Mouse (Mus musculus): ENCODE measurements at regions not wholly inside any gene's neighbourhood (a gene's known extent, or its start where the extent isn't known, plus 50 kb on each side); places are given as distances from the start of the nearest gene placed in this dataset.

DNA sequence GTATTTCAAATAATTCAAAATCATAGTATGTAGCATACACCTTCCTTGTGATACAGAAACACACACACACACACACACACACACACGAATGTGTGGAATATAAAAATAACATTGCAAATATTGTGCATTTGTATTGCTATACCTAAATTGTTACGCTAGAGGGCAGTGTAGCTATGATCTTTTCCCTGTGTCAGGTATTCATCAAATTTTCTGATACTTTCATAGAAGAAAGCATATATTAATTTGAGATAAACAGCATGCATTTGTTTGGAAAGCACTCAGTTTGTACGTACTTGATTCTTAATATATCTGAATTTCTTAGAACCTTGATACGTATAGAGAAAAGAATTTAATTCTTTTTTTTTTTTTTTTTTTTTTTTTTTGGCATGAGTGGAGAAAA, 1700.9 kb upstream of the Sel1l start:
- DNase-seq (ENCODE audit: low read depth) = peak; percentile 2

GRCm38 (mm10) chr12:93523465-93523864, 1674.5 kb upstream of the Sel1l start:
- DNase-seq (ENCODE audit: low read depth) = no peak

GRCm38 (mm10) chr12:93486381-93486780, 1637.4 kb upstream of the Sel1l start:
- no peak for DNase-seq (ENCODE audit: low read depth)

DNA sequence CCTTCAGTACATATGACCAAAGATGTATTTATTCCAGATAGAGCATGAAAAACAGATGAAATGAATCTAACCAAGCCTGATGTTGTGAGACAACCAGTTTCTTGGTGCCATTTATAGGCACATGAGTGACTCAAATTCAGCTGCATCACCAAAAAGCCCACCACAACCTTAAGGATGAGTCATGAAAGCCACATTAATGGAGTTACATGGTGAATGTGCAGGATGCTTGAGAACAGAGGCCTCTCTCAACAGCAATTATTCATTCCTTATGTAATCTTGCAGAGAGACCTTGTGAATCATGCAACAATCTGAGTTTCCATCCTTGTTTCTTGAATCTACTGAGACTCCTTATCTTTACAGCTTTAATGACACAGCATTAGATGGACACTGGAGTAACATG, 1613.1 kb upstream of the Sel1l start:
- no peak for DNase-seq (ENCODE audit: low read depth)

DNA sequence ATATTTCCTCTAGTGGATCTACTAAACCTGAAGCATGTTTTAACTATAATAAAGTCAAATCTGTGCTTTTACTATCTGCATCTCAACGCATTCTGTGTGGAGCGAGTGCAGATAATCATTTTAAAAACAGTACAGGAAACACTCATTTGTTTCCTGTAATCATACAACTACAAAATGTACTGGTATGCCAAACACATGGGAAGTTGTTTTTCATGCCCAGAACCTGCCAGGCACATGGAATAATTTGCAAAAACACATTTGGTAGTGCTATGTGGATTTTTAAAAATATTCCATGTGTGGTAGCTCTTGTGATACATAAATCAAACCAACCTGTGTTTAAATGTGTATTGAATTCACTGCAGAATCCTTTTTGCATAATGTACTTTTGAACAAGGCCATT, 1600.5 kb upstream of the Sel1l start:
- DNase-seq (ENCODE audit: low read depth) = no peak

DNA sequence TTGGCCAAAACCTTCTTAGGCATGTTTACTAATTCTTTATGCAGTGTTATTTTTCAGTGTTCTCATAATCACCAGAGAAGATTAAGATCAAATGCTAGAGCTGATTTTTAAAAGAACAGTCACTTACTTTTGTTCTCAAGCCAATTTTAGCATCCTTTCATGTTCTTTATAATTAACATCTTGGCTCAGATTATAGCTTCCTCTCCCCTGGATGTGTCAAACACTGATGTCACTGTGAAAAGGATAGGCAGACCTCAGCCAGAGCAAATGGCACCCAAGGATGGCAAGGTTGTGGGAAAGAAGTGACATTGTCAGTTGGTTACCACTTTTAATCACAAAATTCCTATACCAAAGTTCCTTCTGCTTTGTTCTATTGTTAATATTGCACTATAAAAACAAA, 1580.3 kb upstream of the Sel1l start:
- no peak for DNase-seq (ENCODE audit: low read depth)

GRCm38 (mm10) chr12:93427988-93428387, 1579.0 kb upstream of the Sel1l start:
- DNase-seq (ENCODE audit: low read depth) = no peak

DNA sequence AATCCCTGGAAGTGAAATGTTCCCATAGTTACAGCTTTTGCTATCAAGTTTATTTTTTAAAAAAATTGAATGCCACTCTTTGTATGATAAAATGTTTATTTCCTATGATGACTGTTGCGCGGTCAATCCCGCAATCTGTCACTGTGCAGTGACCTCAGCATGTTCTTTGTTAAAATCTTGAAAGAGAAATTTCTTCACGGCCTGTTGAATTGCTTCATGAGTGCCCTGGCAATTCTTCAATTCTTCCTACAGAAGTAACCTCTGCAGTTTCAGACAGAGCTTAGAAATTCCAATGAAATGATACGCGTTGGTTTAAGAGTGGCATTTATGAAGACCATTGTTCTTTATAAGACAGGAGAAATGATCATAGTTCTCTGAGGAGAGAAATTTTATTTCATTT, 1567.4 kb upstream of the Sel1l start:
- DNase-seq (ENCODE audit: low read depth) = no peak

- no peak for DNase-seq (ENCODE audit: low read depth)
Measured at GRCm38 (mm10) chr12:93415791-93416190, 1566.8 kb upstream of the Sel1l start.

- no peak for DNase-seq (ENCODE audit: low read depth)
Measured at GRCm38 (mm10) chr12:93385578-93385977, 1536.6 kb upstream of the Sel1l start.

DNA sequence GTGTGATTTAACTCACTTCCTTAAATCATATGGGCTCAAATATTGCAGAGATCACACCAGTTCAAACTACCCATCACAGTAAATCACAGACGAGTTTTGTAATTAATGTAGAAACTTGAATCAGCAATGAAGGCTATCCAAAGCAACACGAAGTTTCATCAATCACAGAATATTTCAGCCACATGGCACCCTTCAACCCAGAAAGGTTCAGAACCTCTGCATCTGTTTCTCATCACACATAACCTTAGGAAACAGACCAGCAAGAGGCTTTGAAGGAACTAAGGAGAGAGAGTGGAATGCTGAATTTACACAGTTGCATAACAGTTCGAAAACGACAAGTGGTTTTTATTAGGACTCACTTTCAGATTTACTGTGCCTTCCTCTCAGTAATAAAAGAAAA, 1494.0 kb upstream of the Sel1l start:
- no peak for DNase-seq (ENCODE audit: low read depth)

DNA sequence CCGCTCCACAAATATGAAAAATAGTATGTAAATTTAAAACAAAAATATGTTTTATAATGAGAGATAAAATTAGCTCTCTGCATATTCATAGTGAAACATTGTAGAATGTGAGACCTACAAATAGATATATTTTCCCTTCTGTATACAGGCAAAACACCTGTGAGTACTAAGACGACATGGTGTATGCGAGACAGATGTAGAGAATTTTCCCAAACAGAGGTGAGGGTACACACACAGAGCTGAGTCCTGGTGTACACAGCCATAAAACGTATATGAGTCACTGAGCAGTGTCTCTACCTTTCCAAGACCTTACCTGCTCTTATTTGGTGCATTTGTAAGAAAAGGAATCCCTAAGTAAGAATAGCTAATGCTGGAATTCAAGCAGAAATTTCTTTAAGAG, 1493.6 kb upstream of the Sel1l start:
- DNase-seq (ENCODE audit: low read depth) = no peak

GRCm38 (mm10) chr12:93335520-93335919, 1486.6 kb upstream of the Sel1l start:
- no peak for DNase-seq (ENCODE audit: low read depth)

DNA sequence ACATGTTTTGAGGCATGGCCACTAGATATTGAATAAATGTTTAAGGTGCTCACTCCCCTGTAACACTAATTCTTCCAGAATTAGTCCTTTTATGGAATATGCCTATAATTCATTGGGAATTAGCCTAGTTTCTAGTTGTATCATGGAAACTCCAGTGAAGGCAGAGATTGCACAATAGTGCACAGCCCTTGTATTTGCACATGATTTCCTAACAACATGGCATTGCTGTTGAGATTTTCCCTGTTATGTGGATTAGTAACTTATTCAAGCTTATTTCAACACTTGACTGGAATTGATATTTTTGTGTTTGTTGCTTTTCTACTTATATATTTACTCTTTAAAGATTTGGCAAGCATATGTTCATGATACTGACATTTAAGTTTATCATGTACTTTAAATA, 1463.3 kb upstream of the Sel1l start:
- no peak for DNase-seq (ENCODE audit: low read depth)

DNA sequence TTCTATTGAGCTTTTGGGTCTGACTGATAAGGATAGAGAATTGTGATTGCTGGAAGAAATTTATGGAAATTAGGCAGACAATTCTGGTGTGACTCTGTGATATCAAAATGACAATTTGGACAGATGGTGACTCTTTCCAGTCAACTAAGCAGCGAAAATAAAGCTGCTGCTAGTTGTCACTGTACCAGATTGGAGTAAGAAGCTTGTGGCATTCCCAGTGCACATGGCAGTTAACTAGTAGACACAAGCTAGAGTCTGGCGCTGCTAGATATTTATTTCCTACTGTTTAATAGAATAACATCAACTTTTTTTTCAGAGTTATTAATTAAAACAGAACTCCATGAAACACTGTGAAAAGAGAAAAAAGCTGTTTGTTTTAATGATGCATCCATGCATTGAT, 1432.9 kb upstream of the Sel1l start:
- DNase-seq (ENCODE audit: low read depth) = no peak

DNA sequence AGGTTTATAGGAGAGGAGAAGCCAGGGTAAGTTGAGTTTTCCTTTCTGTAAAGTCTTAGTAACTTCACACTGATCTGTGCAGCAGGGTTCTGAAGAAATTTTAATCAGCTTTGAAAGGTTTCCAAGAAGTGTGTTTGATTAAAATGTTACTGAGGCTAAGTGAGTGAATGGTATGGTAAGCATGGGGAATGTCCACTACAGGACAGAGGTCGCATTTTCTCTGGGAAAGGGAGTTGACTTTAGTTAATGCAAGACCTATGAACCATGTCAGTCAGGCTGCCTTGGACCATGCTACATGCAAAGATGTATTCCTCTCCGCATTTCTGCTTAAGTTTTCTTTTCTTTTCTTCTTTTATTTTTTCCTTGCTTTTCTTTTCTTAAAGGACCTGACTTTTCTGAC, 1424.7 kb upstream of the Sel1l start:
- no peak for DNase-seq (ENCODE audit: low read depth)

- DNase-seq (ENCODE audit: low read depth) = no peak
Measured at GRCm38 (mm10) chr12:93230237-93230636, 1381.3 kb upstream of the Sel1l start.

- DNase-seq (ENCODE audit: low read depth) = no peak
Measured at GRCm38 (mm10) chr12:93226826-93227225, 1377.9 kb upstream of the Sel1l start.

GRCm38 (mm10) chr12:93221179-93221922, 1372.4 kb upstream of the Sel1l start:
- no peak for DNase-seq (ENCODE audit: low read depth)

DNA sequence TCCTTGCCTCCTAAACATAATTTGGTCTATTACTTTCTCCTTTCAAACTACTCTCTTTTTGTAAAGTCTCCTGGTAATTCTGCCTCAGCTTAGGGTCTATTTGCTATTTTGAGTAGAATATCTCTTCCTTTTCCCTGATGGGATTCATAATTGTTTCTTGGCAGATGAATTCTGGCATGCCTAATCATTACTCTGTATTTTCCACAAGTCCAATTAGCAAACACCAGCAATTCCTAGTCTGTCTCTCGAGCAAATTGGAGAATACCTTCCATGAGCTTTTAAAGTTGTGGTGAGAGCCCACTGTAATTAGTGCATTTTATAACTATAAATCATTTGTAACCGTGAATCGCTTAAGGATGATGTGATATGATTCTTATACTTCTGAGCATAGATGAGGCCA, 1358.6 kb upstream of the Sel1l start:
- no peak for DNase-seq (ENCODE audit: low read depth)

- DNase-seq (ENCODE audit: low read depth) = no peak
Measured at GRCm38 (mm10) chr12:93188940-93189339, 1340.0 kb upstream of the Sel1l start.

DNA sequence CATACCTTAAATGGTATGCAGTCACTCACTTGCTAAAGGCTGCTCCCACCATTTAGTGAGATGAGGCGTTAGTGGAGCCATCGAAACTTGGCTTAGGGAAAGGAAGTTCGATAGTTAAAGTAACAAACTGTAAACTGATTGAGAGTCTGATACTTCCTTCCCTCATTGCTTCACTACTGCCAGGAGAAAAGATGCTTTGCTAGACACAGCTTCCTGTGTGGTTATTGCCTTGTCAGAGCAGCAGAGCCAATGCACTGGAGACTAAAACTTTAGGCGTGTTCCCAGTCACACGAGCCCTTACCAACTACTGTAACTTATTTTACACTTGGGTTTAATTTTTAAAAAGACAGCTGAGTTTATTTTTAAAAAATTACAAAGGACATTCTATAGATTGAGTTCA, 1324.8 kb upstream of the Sel1l start:
- no peak for DNase-seq (ENCODE audit: low read depth)

DNA sequence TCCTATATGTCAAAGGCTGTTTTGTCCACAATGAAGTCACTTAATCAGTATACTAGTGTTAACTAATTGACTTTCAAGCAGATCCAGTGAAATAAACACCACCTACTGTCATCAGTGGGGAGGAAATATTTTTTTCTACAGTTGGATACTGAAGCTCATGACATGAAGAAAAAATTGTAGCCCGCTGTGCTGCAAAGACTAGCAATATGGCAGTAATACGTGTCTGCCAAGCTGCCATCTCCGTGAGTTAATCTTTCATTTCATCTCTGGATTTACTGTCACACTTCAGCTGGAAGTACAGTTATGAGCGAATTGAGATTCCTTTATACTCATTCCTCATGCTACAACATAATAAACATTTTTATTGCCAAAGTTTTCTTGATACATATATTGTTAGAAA, 1311.3 kb upstream of the Sel1l start:
- no peak for DNase-seq (ENCODE audit: low read depth)

- DNase-seq (ENCODE audit: low read depth) = no peak
Measured at GRCm38 (mm10) chr12:93152618-93153245, 1303.8 kb upstream of the Sel1l start.

Data from fibroblast of lung, adult 2 months (primary cell).